Mouse (Mus musculus) small intestine, adult 2 months (tissue): Measurements from ENCODE around the gene Prkab2. TPM values are rescaled to one million over a fixed set of nuclear protein-coding genes. Genes with fewer than 3 reads are reported as not detected.

Experiments used
- H3K27ac ChIP-seq: fragments of 200-500 bp; 2 replicates; pipeline ENCODE4 v1.5.1; 2012; ENCODE audit warnings: low read depth, low read length, control low read depth, inconsistent platforms; ENCODE audit not compliant: insufficient read depth
- H3K27me3 ChIP-seq: fragments of 200-500 bp; 2 replicates; pipeline ENCODE4 v1.6.1; 2012; ENCODE audit warnings: mild to moderate bottlenecking, moderate library complexity, low read length, inconsistent platforms; ENCODE audit not compliant: control insufficient read depth, insufficient read depth
- H3K36me3 ChIP-seq: fragments of 200-500 bp; 2 replicates; pipeline ENCODE4 v1.6.1; 2012; ENCODE audit warnings: mild to moderate bottlenecking, low read length, control low read depth, inconsistent platforms; ENCODE audit not compliant: control insufficient read depth, insufficient read depth
- H3K4me1 ChIP-seq: fragments of 200-500 bp; 2 replicates; pipeline ENCODE4 v1.6.1; 2012; ENCODE audit warnings: low read length, inconsistent platforms, mixed read lengths; ENCODE audit not compliant: control insufficient read depth, insufficient read depth, insufficient read length
- H3K4me3 ChIP-seq: fragments of 200-500 bp; 2 replicates; pipeline ENCODE4 v1.5.1; 2012; ENCODE audit warnings: low read depth, mild to moderate bottlenecking, control low read depth, inconsistent platforms, low read length, moderate library complexity
- CTCF ChIP-seq: fragments of 200-500 bp; IDR thresholded peaks from 2 replicates; pipeline ENCODE4 v1.5.1; 2012; ENCODE audit warnings: low read depth, mild to moderate bottlenecking, control low read depth, inconsistent platforms, low read length, moderate library complexity, mixed read lengths; ENCODE audit not compliant: insufficient replicate concordance, insufficient read length; ENCODE audit errors: extremely low read depth
- POLR2A ChIP-seq: fragments of 200-500 bp; IDR thresholded peaks from 2 replicates; pipeline ENCODE4 v1.6.1; 2012; ENCODE audit warnings: low read depth, mild to moderate bottlenecking, control low read depth, inconsistent platforms, low read length, moderate library complexity
- WGBS: fragments of 180-500 bp; shearing (Covaris S2); methylation state at CpG from one replicate; pipeline ENCODE4 v1.1.7; 2018; 5-methylcytosine and 5-hydroxymethylcytosine counted together
- polyA plus RNA-seq: library from polyadenylated mRNA; depleted of rRNA; stranded (reverse); fragments of >200 nt; gene quantifications from 2 replicates; pipeline ENCODE4 v1.2.3, GENCODE M21; 2012

Prkab2 gene
- polyA plus RNA-seq, 1 experiment = 1.2 TPM

GRCm38 (mm10) chr3:97661206-97661605 lies 3.2 kb downstream of the Prkab2 start:
- 62% methylated on average over 8 of the region's 8 CpGs for WGBS
- TF ChIP-seq POLR2A = no peak
- no peak for TF ChIP-seq CTCF
- Histone ChIP-seq H3K4me1 (no peaks in the 10 kb centered on the region; the same call in 1 of the 2 replicates), H3K27ac (no peak overlapping the region), H3K27me3 (no peaks in the 10 kb centered on the region), H3K4me3 (no peak overlapping the region), H3K36me3 (peaks cover 3% of the 10 kb centered on the region)

GRCm38 (mm10) chr3:97665525-97665924 lies 7.5 kb downstream of the Prkab2 start:
- no peak for TF ChIP-seq POLR2A
- no peak for TF ChIP-seq CTCF
- Histone ChIP-seq H3K4me3 (no peak overlapping the region), H3K36me3 (peaks cover 16% of the 10 kb centered on the region), H3K4me1 (no peaks in the 10 kb centered on the region), H3K27ac (no peak overlapping the region), H3K27me3 (no peaks in the 10 kb centered on the region)
- 75% methylated on average over 9 of the region's 9 CpGs for WGBS

- no peak for TF ChIP-seq POLR2A
- TF ChIP-seq CTCF = no peak
- WGBS = 69% methylated on average over 8 of the region's 8 CpGs
- no peaks in the 10 kb centered on the region for H3K4me1 ChIP-seq
- H3K36me3 ChIP-seq = peaks cover 16% of the 10 kb centered on the region
- no peak overlapping the region for H3K27ac ChIP-seq
- H3K27me3 ChIP-seq = no peaks in the 10 kb centered on the region
- H3K4me3 ChIP-seq = no peak overlapping the region
Measured at GRCm38 (mm10) chr3:97666154-97666553, 8.2 kb downstream of the Prkab2 start.

GRCm38 (mm10) chr3:97667093-97667675 lies 9.2 kb downstream of the Prkab2 start:
- H3K4me3 ChIP-seq = no peak overlapping the region
- peaks cover 16% of the 10 kb centered on the region for H3K36me3 ChIP-seq
- H3K27me3 ChIP-seq = no peaks in the 10 kb centered on the region
- 76% methylated on average over 14 of the region's 14 CpGs for WGBS
- no peak for TF ChIP-seq POLR2A
- TF ChIP-seq CTCF = no peak
- no peak overlapping the region for H3K27ac ChIP-seq
- no peaks in the 10 kb centered on the region for H3K4me1 ChIP-seq

GRCm38 (mm10) chr3:97674644-97675110 lies 16.7 kb downstream of the Prkab2 start, which contains the start of gene Gm17651:
Gm17651 (minus strand) TSS chr3:97674694.
- TF ChIP-seq CTCF (no peak), POLR2A (no peak)
- H3K36me3 ChIP-seq = peaks cover 2% of the 10 kb centered on the region; the same call in 1 of the 2 replicates
- H3K4me1 ChIP-seq = no peaks in the 10 kb centered on the region
- H3K27ac ChIP-seq = no peak within 1 kb of the TSS
- H3K27me3 ChIP-seq = no peaks in the 10 kb centered on the region
- no peak within 1 kb of the TSS for H3K4me3 ChIP-seq
- 83% methylated on average over 7 of the region's 7 CpGs for WGBS

GRCm38 (mm10) chr3:97676126-97676525 lies 18.1 kb downstream of the Prkab2 start:
- Histone ChIP-seq H3K4me3 (no peak overlapping the region), H3K4me1 (no peaks in the 10 kb centered on the region), H3K27me3 (no peaks in the 10 kb centered on the region), H3K27ac (no peak overlapping the region), H3K36me3 (no peaks in the 10 kb centered on the region)
- 97% methylated on average over 3 of the region's 3 CpGs for WGBS
- TF ChIP-seq POLR2A (no peak), CTCF (no peak)

- 79% methylated on average over 3 of the region's 3 CpGs for WGBS
- TF ChIP-seq POLR2A (no peak), CTCF (no peak)
Measured at GRCm38 (mm10) chr3:97678416-97678815, 20.4 kb downstream of the Prkab2 start.

GRCm38 (mm10) chr3:97680631-97681320 lies 22.8 kb downstream of the Prkab2 start:
- H3K36me3 ChIP-seq = no peaks in the 10 kb centered on the region
- 5% methylated on average over 28 of the region's 28 CpGs for WGBS
- H3K4me1 ChIP-seq = peaks cover 5% of the 10 kb centered on the region; the same call in 1 of the 2 replicates
- no peaks in the 10 kb centered on the region for H3K27me3 ChIP-seq
- peak overlapping the region; percentile 68 for H3K4me3 ChIP-seq
- peak; percentile 85; the same call in 1 of the 2 replicates for TF ChIP-seq CTCF
- no peak for TF ChIP-seq POLR2A
- 0 out of 2 replicates have a peak overlapping the region, but pooled peaks have one; percentile 10 for H3K27ac ChIP-seq

More at GRCm38 (mm10) chr3:97678416-97678815, 20.4 kb downstream of the Prkab2 start:
- H3K4me1 ChIP-seq = peaks cover 3% of the 10 kb centered on the region; the same call in 1 of the 2 replicates
- no peaks in the 10 kb centered on the region for H3K27me3 ChIP-seq
- H3K4me3 ChIP-seq = no peak overlapping the region
- no peaks in the 10 kb centered on the region for H3K36me3 ChIP-seq
- H3K27ac ChIP-seq = no peak overlapping the region
